Mouse (Mus musculus): ENCODE measurements around the gene Arid1a.
"Not testable (repeated sequence)": the region's sequence is repeated elsewhere in the genome, so short reads cannot be mapped to it uniquely, and the experiment has no call there.

Arid1a gene

DNA sequence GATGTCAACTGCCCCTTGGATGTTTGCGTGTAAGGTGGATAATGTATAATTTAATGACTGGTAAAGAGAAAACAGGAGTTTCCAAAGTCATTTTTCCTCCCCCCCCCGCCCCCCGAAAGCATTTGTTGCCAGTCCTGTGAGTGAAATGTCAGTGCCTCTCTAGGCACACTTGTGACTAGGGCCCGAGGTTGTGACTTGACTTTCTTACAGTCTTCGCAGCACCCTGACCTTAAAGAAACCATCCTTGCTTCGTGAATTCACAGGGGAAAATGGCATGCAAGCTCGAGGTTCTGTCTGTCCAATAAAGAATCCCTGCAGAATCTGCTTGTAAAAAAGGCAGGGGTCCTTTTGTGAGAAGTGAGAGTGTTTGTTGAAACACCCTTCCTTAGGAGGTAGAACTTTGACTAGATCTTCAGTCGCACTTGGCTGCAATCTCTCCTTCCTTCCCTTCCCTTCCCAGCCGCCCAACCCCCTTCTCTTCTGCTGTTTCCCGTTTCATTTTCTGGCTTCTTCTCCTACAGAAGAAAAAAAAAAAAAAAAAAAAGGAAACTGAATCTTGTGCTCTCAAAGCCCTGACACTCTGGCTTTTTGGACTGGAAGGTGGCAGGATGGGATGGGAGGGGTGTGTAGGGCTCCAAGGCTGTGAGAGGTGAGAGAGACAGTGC, 82.8 kb downstream of the Arid1a start:
- DNase-seq: peak; percentile 80

DNA sequence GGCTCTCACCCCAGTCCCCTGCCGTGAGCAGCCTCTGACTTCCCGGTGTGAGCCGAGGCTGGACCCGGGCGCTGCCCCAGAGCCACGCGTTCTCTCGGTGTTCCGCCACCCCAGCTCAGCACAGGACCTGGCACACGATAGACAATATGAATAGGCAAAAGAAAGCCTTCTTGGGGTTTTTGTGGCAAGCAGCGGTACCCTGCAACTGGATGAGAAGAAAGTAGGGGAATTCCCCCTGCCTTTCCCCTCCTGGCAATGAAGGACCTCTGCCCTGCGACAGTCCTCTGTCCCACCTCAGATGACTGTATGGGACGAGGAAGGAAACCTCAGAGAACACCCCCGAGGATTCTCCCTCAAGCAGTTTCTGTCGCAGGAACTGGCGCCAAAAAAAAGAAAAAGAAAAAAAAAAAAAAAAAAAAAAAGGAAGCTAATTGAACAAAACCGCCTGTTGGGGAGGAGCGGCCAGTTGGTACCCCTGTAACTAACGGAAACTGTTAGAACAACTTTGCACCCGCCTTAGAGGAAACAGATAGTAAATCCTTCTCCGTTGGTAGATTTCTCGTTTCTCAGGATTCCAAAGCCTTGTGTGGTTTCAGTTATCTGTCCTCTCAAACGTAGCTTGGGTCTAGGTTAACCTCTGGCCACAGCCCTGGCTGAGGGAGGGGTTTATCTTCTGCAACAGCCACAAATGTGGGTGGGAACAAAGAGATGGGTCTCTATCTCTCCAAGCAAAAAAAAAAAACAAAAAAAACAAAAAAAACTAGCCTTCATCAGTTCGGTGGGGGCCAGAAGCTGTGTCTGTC, 83.5 kb downstream of the Arid1a start:
- peak; percentile 75 for DNase-seq

DNA sequence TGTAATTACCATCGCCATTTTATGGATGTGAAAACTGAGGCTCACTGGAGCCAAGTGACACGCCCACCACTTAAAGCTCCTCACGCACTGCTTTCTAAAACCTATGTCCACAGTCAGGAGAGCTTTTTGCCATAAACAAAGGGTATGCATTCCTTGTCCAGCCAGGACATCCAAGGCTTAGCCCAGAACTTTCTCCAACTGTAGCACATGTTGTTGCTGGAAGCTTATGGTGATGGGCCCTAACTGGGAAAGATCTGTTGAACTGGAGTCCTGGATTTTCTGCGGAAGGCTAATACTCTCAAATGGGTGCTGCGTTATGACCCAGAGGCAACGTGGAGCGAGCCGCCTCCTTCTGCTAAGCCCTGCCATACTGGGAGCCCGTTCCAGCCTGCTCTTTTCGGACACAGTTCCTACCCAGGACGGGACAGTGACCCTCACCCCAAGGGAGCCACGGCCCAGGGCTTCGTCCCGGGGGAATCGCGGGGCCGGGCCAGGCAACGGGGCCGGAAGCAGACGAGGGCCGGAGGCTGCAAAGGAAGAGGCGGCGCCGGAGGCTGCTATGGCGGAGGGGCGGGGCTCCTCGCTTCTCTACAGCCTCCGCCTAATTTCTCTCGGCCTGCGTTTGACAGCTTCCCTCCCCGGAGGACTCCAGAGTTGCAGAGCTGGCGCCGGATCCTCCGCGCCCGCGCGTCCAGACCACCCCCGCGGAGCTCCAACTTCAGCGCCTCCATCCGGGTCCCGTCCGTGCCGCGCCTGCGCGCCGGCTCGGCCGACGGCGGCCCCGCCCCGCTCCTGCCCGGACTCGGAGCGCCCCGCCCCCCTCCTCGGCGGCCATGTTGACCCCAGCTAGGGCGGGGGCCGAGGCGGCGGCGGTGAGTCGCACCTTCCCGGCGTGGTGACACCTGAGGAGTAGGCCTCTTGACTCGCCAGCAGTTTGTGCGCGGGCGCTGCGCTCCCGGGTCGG, 84.4 kb downstream of the Arid1a start, which contains the start of gene Pigv:
Gene Pigv (minus strand): TSS at position 767 of the 964 bp plus-strand sequence.
- DNase-seq: peak; percentile 93

DNA sequence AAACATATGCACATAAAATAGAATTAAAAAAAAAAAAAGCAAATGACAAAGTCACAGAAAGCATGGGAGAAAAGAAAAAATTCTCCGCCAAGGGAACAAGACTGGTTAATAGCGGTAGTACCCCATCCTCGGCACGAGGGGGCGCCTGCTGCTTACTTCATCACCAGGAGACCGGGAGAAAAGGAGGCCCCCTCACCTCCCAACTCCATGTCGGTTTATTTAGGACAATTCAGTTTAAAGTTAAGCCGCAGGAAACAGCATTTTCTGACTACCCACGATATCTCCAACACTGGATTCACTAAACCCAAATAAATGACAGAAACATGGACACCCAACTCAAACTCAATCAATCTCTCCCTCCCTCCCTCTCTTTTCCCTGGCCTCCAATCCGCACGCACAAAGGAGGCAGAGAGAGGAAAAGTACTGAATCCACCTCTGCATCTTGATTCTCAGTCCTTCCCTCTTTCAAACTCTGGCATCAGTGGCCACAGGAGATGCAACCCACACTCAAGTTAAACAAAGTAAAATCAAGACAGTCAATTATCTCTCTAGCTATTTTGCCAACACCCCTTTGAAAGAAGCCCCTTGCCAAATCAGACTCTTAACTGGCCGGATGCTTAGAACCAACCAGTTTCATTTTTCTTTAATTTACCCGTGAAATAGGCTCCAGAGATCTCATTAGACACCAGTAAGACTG, 85.2 kb downstream of the Arid1a start:
- peak; percentile 93 for DNase-seq

DNA sequence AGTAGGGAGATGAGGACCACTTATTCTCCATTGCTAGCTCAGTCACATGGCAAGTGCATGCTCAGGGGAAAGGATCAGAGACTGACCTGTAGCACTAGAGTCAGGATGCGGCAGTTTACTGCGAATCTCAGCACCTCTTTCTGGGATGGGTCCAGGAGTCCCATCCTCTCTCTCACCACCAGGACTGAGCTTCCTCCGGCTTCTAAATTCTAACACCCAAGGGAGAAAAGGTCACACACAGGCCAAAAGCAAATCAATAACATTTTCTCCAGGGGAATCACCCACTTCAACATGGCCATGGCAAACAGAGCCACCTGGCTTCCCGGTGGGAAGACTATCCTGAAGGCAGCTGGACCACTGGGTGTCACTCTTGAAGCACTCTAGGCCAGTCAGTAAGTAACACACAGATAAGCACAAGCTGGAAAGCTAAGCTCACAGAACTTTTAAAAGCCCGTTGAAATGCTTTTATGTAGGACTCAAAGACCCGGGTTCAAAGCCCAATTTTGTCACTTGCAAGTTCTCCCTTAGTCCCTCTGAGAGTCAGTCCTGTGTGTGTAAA, 86.8 kb downstream of the Arid1a start:
- peak; percentile 50 for DNase-seq

DNA sequence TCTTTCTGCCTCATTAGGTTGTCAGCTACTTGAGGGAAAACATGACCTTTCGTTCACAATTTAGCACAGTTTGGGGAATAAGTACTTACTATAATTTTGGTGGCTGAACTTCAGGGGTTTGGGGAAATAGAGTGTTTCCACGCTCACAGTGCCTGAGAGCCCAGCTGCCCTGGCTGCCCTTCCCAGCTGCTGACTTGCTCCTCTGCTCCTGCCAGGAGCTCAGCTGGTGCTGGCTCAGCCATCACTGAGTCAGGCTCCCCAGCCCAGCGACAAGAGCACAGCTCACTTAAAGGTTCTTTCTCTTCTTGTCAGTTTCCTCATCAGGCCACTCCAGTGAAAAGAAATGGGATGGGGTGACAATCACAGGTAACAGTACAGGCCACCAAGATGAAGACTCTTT, 88.0 kb downstream of the Arid1a start:
- DNase-seq: no peak

DNA sequence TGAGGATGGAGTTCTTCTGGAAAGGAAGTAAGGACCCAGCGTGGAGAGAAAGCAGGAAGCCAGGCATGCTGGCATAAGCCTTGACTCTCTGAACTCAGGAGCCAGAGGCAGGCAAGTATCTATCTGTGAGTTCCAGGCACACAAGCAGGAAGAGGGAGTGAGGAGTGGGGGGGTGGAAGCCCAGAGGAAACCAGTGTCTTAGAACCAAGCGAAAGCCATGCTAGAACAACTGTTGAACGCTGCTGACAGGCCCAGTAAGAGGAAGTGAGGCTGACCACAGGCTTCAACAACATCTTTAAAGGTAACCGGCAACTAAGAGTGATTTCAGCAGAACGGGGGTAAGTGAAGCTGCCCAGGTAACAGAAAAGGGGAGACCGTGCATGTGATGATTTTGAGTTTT, 90.4 kb downstream of the Arid1a start:
- peak; percentile 68 for DNase-seq

DNA sequence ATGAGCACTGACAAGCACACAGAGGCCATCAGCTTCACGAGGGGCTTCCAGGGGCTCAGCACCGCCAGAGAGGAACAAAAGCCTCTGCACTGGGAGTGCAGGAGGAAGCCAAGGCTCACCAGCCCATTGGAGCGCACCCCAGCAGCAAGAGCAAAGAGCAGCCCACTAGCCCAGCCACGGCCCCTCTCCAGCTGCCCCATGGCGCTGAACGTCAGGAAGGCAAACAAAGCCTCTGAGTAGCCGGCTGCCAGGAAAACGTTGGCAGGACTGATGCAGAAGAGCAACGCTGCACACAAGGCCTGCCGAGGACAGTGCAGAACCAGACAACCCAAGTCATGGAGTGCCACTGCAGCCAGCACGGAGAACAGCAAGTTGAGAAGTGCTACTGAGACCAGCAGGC, 91.5 kb downstream of the Arid1a start:
- no peak for DNase-seq

DNA sequence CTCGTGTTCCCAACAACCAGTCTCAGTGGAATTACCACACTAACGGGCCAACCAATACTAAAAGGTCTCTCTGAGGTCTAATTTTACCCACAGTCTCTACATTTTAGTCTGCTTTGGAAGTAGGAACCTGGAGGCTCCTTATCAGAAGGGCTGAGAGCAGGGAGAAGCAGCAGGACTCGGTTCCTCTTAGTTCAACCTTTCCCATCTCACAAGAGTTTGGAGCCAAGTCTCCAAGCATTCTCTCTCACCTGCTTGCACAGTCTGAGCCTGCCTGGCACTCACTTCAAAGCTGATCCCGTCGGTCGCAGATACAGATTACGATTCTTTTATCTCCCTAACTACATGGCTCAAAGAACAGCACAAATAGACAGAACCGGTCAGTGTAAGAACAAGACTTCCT, 93.6 kb downstream of the Arid1a start:
- no peak for DNase-seq

DNA sequence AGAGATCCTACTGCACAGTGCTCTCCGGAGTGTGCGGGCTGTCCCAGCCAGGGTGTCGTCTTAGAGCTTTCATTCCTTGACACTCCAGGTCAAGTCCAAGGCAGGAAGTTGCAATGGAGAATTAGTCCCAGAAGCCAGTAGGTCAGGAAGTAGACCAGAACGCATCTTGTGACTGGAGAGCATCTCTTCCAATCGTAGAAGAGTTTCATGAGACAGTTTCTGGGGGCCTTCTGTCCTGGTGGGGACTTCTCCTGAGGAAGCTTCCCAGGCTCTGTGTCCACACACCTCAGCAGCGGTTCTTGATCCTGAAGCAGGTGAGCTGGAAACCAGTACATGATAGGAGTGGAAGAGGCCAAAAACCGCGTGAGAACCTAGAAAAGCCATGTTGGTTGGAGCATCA, 94.1 kb downstream of the Arid1a start:
- no peak for DNase-seq

DNA sequence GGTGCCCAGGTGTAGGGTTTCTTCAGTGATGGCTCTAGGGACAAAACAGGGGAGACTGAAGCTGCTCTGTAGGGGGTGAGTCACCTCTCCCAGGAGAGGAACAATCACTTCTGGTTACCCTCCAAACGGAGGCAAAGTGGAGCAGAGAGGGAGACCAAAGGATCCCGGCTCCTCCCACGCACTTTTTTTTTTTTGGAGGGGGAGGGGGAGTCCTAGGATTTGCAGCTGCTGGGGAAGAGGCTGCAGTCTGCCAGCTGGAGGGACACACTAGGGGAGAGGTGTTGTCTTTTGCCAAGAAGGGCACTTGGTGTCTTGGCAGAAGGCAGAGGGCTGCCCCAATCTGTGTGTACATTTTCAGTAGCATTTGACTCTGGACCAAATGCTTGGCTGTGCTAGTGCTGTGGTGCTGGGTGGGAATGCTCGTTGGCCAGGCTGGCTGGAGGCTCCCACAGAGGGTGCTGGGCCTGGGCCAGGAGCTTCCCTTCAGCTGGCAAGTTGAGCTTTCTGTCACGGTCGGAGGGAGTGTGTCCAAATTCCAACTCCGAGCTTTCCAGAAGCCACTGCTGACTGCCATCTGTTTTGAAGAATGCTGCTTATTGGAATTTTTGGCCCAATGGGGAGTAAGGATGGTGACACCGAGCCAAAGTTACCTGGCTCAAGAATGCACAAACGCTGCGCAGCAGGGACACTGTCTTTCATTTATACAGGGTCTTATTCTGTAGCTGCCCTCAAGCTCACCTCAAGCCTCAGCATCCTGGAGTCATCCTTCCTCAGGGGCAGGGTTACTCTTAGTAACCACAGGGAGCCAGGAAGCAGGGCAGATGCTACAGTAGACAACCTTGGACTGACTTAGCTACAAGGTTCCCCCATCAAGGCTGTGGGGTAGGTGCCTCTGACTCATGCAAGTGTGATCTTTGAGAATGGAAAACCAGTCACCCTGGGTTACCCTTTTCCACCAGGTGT, 96.1 kb downstream of the Arid1a start:
- peak; percentile 90 for DNase-seq

DNA sequence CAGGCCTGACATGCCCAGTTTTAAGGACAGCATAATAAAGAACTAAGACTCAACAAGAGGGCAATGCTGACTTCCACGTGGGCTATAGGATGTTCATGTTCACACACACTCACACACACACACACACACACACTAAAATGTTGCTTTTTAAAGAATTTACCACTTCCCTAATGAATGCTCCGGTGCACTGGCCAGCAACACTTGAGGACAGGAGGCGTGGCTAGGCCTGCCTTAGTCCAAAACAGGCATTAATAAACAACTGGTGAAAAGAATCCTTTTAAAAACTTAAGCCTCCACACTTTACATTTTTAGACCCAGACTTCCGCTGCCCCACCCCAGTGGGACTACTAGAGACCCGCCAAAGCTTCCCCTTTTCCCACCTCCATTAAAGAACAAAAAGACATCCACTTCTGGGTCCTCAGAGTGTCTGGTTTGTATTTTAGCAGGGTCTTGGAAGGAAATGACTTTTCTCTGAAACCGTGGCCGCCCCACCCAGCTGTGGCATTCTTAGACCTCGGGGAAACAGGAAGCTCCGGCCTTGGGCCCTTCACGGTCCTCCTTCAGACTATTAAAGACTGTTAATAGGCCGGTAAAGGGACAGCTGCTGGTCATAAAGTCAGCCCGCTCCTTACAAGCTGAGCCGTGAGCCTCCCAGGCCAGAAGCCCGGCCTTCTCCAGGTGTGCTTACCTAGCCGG, 96.9 kb downstream of the Arid1a start:
- DNase-seq: peak; percentile 87

DNA sequence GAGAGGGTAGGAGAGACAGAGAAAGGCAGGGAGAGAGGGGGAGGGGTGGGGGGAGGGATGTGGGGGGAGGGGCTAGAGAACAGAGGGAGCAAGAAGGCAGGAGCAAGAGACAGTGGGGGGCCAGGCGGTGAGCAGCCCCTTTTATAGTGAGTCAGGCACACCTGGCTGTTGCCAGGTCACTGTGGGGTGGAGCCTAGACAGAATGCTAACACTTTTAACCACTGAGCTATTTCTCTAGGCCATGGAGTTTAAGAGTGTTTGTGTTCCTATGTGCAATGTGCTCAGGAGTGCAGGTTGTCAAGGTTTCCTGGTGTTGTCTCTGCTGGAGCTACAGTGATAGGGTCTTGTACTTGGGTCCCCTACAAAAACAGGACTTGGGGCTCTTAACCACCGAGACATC, 97.8 kb downstream of the Arid1a start:
- DNase-seq: peak; percentile 46

DNA sequence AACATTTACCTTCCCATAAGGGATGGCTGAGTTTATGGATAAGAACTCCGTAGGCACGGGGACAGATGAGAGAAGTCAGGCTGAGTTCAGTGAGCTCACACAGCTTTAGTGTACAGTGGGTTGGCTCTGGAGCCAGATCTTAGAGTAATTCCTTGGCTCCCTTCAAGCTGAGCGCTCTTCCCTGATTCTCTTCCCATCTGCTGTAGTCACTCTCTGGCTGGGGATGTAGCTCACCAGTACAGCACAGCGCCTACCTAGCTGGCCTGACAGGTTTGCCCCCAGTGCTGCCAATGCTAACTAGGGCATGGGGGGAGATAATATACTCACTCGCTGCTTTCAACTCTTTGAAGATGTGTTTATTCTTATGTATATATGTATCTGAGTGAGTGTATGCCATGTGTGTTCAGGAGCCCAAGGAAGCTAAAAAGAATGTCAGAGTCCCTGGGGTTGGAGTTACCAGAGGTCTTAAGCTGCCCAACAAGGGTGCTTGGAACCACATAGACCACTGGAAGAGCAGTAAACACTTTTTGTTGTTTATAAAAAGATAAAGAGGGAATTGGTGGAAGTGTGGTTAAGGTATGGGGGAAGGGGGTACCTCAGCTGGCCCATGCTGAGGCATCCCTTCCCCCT, 98.6 kb downstream of the Arid1a start:
- DNase-seq: no peak

DNA sequence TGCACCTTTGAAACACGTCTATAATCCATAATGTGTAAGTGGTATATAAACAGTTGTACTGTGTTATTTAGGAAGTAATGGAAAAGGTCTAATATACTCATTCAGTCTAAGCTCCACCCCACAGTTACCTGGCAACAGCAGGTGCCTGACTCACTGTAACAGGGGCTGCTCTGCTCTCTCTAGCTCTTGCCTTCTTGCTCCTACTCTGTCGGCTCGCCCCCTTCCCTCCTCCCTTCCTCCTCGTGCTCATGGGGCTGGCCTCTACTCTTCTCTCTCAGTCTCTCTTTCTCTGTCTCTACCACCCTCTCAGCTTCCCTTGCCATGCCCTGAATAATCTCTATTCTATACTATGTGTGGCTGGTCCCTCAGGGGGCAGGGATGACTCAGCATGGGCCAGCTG, 99.6 kb downstream of the Arid1a start:
- peak; percentile 49 for DNase-seq

DNA sequence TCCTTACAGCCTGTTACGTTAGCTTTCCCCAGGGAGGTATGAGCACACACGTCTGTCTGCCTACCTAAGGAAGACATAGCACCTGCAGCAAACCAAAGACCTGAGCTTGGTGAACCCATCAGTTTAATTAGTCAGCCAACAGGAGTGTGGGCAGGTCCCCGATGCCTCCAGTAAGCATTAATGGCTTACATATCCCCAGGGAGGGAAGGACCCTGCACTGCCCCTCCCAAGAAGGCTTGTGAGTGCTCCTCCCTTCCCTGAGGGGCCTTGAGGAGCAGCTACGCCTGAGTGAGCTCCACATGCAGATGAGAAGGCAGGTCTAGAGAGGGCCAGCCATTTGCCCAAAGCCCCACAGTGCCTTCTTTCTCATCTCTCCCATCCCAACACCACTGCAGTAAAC, 100.3 kb downstream of the Arid1a start:
- DNase-seq: no peak

DNA sequence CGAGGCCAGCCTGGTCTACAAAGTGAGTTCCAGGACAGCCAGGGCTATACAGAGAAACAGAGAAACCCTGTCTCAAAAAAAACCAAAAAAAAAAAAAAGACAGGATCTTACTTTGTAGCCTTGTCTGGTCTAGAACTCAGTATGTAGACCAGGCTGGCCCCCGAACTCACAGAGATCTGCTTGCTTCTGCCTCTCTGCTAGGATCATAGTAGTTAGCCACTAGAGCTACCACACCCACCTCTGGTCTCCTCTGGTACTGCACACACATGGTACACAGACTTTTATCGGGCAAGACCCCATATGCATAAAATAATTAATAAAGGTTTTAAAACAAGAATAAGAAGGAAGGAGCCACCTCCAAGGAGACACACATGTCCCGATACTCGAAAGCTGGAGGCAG, 102.5 kb downstream of the Arid1a start:
- DNase-seq: not testable (repeated sequence)

DNA sequence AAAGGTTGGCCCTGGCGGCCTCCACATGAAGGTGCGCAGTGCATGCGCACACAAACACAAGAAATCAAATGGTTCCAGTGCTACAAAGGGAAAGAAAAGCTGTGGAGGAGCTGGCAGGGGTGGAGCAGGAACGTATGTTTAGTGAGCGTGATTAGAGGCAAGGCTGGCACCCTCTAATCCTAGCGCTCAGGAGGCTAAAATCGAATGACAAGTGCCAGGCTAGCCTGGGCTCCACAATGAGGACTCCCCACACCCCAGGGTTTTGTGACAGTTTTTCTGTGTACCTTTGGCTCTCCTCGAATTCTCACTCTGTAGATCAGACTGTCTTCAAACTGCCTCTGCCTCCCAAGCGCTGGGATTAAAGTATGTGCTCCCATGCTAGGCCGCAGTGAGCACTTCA, 103.8 kb downstream of the Arid1a start:
- no peak for DNase-seq

DNA sequence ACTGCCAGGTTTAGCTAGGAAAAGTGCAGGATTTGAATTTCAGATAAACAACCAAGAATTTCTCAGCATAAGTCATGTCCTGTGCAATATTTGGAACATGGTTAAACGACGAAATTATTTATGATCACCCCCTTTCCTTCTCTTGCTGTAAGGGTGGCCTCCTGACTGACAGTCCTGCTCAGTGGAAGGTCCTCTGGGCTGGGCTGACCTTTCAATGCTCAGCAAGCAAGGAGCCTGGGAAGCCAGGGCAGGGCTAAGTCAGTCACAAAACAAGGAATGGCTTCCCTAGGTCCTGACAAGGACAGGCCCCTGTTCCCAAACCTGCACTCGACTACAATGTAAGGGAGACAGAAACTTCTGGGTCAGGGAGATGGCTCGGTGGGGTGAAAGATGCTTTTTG, 104.6 kb downstream of the Arid1a start:
- DNase-seq: no peak

DNA sequence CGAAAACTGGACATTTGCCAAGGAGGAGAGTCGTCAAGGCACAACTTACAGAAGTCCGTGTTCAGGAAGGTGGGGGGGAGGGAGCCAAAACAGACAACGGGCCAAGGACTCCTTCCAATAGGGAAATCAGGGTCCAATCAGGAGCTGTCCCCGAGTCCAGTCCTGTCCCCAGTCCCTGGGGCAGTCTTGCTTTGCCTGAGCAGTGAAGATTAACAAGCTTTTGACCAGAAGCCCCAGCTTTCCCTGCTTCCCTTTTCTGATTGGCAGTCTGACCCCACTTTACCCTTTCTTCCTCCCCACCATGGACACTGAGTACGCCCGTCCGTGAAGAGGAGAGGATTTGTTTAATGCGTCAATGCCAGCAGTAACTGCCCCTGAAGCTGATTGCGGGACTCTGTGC, 105.1 kb downstream of the Arid1a start:
- DNase-seq: no peak

Data from lung, postnatal 36 days (tissue).